Comparison of ENCODE assay signal across 8 mouse cellular contexts in genomic region chr17:83861444-83862133, GRCm38 (mm10). TPM values are rescaled to one million over a fixed set of nuclear protein-coding genes. Genes with fewer than 3 reads are reported as not detected.
A peak's percentile ranks its signal among the peaks of the same experiment; 100 is the strongest.
DNase-seq lines count a peak whose midpoint lies in the region; ATAC-seq lines count a peak whose summit lies in the region.

No protein-coding gene starts in this region.

- no peaks in the 10 kb centered on the region for H3K9me3 ChIP-seq in hindbrain, embryonic 12.5 days (replicated peaks)

- peak overlapping the region; percentile 86 for H3K27ac ChIP-seq in hindbrain, embryonic 12.5 days

- peak overlapping the region; percentile 71 for H3K9ac ChIP-seq in hindbrain, embryonic 12.5 days

- WGBS in hindbrain, embryonic 12.5 days, result under 1% methylated on average over 61 of the region's 62 CpGs

- H3K36me3 ChIP-seq in hindbrain, embryonic 12.5 days, result no peaks in the 10 kb centered on the region

- peaks cover 5% of the 10 kb centered on the region; the same call in 1 of the 2 replicates for H3K27me3 ChIP-seq in hindbrain, embryonic 12.5 days

- DNase-seq in MN1 (ENCODE audit: low spot score), result peak; percentile 98
- DNase-seq in cerebellum, adult 9-10 months, result peak; percentile 98
- DNase-seq in frontal cortex, adult 2 months (ENCODE audit: extremely low spot score in 1 of 2, low spot score in 1 of 2), result peak; percentile 90 to 99
- peak; percentile 98 to 100 for DNase-seq in layer of hippocampus, postnatal 14 days (ENCODE audit: low spot score in 2 of 2)
- DNase-seq in lung, postnatal 14 days, result peak; percentile 98
- peak; percentile 90 for DNase-seq in retina, adult 2 months (ENCODE audit: low read depth, low spot score)
- DNase-seq in thymus, postnatal 36 days, result peak; percentile 95 to 97

- ATAC-seq in hindbrain, embryonic 12.5 days (ENCODE audit: low FRiP score), result peak; percentile 94

- peaks cover 4% of the 10 kb centered on the region; the same call in 1 of the 2 replicates for H3K4me1 ChIP-seq in hindbrain, embryonic 12.5 days

- peak overlapping the region; percentile 74 for H3K4me2 ChIP-seq in hindbrain, embryonic 12.5 days (replicated peaks)

- H3K4me3 ChIP-seq in hindbrain, embryonic 12.5 days, result peak overlapping the region; percentile 72

RNA-seq across cellular contexts. Expression of gene Haao, which starts 13.8 kb away (rescaled TPM):
- polyA plus RNA-seq in frontal cortex, adult 2 months (2012; rRNA removed), result 0.11 and 0.16 TPM in 2 replicates
- 0.30 TPM in 1 of 2 replicates, not detected in the other for polyA plus RNA-seq in hindbrain, embryonic 12.5 days (2016; fragmentation: Nextera tagmentation; extraction: Ambion mirVana)
- not detected for total RNA-seq in layer of hippocampus, postnatal 14 days (2021)

Comparison
In these comparisons a context has a peak if more than half of its experiments do, and no peak if none do; other contexts are left out.
1. Peak in every context shown above with its lines: DNase-seq, ATAC-seq, H3K4me3 ChIP-seq and H3K27ac ChIP-seq.